Mouse (Mus musculus) E14TG2a.4 (cell line): Measurements from ENCODE around the gene Dusp3.

Experiments
- CTCF ChIP-seq: conservative IDR thresholded peaks from 2 replicates; pipeline ENCODE4 v1.5.1; 2014; ENCODE audit warnings: low read length
- NANOG ChIP-seq: IDR thresholded peaks from 2 replicates; pipeline ENCODE4 v1.6.1; 2014; ENCODE audit warnings: borderline replicate concordance, low read length, mixed read lengths
- POU5F1 ChIP-seq: IDR thresholded peaks from 2 replicates; pipeline ENCODE4 v1.6.1; 2014; ENCODE audit warnings: low read length, borderline replicate concordance

DNA sequence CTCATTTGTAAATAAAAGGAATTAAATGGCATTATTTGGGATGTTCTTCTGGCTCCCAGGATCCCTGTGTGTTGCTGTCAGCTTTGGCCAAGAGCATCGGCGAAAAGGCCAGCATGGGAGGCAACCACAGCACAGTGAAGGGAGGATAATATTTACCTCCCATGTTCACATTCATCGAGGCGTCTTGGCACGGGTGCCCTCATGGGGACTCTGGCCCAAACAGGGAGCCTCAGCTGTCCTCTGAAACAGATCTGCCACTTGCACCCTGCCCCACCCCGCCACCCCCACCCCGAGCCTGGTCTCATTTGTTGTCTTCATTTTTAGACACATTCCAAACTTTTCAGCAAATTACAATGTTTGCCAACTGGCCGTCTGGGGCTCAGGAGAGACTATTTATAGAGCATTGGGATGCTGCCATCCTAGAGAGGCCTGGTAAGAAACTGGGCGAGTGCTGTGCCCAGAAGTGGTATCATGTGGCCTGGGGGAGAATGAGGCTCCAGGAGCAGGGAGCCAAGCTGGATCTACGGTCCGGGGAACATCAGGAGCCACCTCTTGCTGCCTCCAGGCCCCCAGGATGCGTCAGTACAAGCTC, 65.4 kb downstream of the Dusp3 start:
- TF ChIP-seq CTCF (no peak), POU5F1 (no peak), NANOG (no peak)
